Mouse (Mus musculus): ENCODE data around the gene 4921504E06Rik. TPM values are rescaled to one million over a fixed set of nuclear protein-coding genes. Genes with fewer than 3 reads are reported as not detected.

4921504E06Rik gene
- total and polyA plus RNA-seq, 3 experiments = not detected

GRCm38 (mm10) chr2:19444346-19444745 lies 109.4 kb downstream of the 4921504E06Rik start:
- ATAC-seq (ENCODE audit: extremely low read depth, insufficient number of reproducible peaks, low FRiP score, poor library complexity, severe bottlenecking) = no peak
- no peak for DNase-seq (ENCODE audit: low spot score)
- TF ChIP-seq TAL1 (conservative IDR thresholded peaks at IDR 0.05; ENCODE audit: low read depth, low read length) = no peak
- TF ChIP-seq POLR2AphosphoS5 (IDR thresholded peaks at IDR 0.05; ENCODE audit: insufficient replicate concordance, low read depth, low read length) = no peak
- no peak for TF ChIP-seq GATA2 (IDR thresholded peaks at IDR 0.05; ENCODE audit: borderline replicate concordance, low read depth, low read length)
- TF ChIP-seq CTCF (IDR thresholded peaks at IDR 0.05; ENCODE audit: low read depth, low read length) = no peak
- TF ChIP-seq GATA1 (IDR thresholded peaks at IDR 0.05; ENCODE audit: borderline replicate concordance, low read length) = no peak
- Histone ChIP-seq H3K36me3 (replicated peaks) (no peaks in the 10 kb centered on the region), H3K27me3 (ENCODE audit: insufficient read depth, low read length) (peaks cover 19% of the 10 kb centered on the region; the same call in 1 of the 2 replicates), H3K9me3 (replicated peaks) (peaks cover 5% of the 10 kb centered on the region; the same call in 1 of the 2 replicates), H3K4me3 (ENCODE audit: low read depth, low read length) (no peak overlapping the region), H3K4me1 (ENCODE audit: insufficient read depth, low read depth, low read length) (no peaks in the 10 kb centered on the region)

GRCm38 (mm10) chr2:19431614-19432323 lies 121.9 kb downstream of the 4921504E06Rik start:
- H3K36me3 ChIP-seq (replicated peaks) = no peaks in the 10 kb centered on the region
- H3K9me3 ChIP-seq (replicated peaks) = 0 out of 2 replicates have a peak, but pooled peaks cover 2% of the 10 kb centered on the region
- no peak overlapping the region for H3K4me3 ChIP-seq (ENCODE audit: low read depth, low read length)
- TF ChIP-seq CTCF (IDR thresholded peaks at IDR 0.05; ENCODE audit: low read depth, low read length) (no peak), TAL1 (conservative IDR thresholded peaks at IDR 0.05; ENCODE audit: low read depth, low read length) (no peak), GATA2 (IDR thresholded peaks at IDR 0.05; ENCODE audit: borderline replicate concordance, low read depth, low read length) (no peak), GATA1 (IDR thresholded peaks at IDR 0.05; ENCODE audit: borderline replicate concordance, low read length) (no peak), POLR2AphosphoS5 (IDR thresholded peaks at IDR 0.05; ENCODE audit: insufficient replicate concordance, low read depth, low read length) (no peak)
- DNase-seq (ENCODE audit: low spot score) = no peak
- ATAC-seq (ENCODE audit: extremely low read depth, insufficient number of reproducible peaks, low FRiP score, poor library complexity, severe bottlenecking) = no peak
- H3K4me1 ChIP-seq (ENCODE audit: insufficient read depth, low read depth, low read length) = no peaks in the 10 kb centered on the region
- H3K27me3 ChIP-seq (ENCODE audit: insufficient read depth, low read length) = no peaks in the 10 kb centered on the region

- Histone ChIP-seq H3K4me1 (ENCODE audit: insufficient read depth, low read depth, low read length) (no peaks in the 10 kb centered on the region), H3K9me3 (replicated peaks) (0 out of 2 replicates have a peak, but pooled peaks cover 2% of the 10 kb centered on the region), H3K36me3 (replicated peaks) (no peaks in the 10 kb centered on the region), H3K4me3 (ENCODE audit: low read depth, low read length) (no peak overlapping the region), H3K27me3 (ENCODE audit: insufficient read depth, low read length) (no peaks in the 10 kb centered on the region)
- DNase-seq (ENCODE audit: low spot score) (no peak), ATAC-seq (ENCODE audit: extremely low read depth, insufficient number of reproducible peaks, low FRiP score, poor library complexity, severe bottlenecking) (no peak)
- TF ChIP-seq GATA1 (IDR thresholded peaks at IDR 0.05; ENCODE audit: borderline replicate concordance, low read length) = no peak
- no peak for TF ChIP-seq GATA2 (IDR thresholded peaks at IDR 0.05; ENCODE audit: borderline replicate concordance, low read depth, low read length)
- TF ChIP-seq TAL1 (conservative IDR thresholded peaks at IDR 0.05; ENCODE audit: low read depth, low read length) = no peak
- no peak for TF ChIP-seq POLR2AphosphoS5 (IDR thresholded peaks at IDR 0.05; ENCODE audit: insufficient replicate concordance, low read depth, low read length)
These were observed 122.5 kb downstream of the 4921504E06Rik start for GRCm38 (mm10) chr2:19431186-19431585.

- H3K4me3 ChIP-seq (ENCODE audit: low read depth, low read length) = no peak overlapping the region
- H3K4me1 ChIP-seq (ENCODE audit: insufficient read depth, low read depth, low read length) = no peaks in the 10 kb centered on the region
- no peak for DNase-seq (ENCODE audit: low spot score)
- TF ChIP-seq GATA2 (IDR thresholded peaks at IDR 0.05; ENCODE audit: borderline replicate concordance, low read depth, low read length) (no peak), GATA1 (IDR thresholded peaks at IDR 0.05; ENCODE audit: borderline replicate concordance, low read length) (no peak), POLR2AphosphoS5 (IDR thresholded peaks at IDR 0.05; ENCODE audit: insufficient replicate concordance, low read depth, low read length) (no peak), TAL1 (conservative IDR thresholded peaks at IDR 0.05; ENCODE audit: low read depth, low read length) (no peak), CTCF (IDR thresholded peaks at IDR 0.05; ENCODE audit: low read depth, low read length) (no peak)
- 0 out of 2 replicates have a peak, but pooled peaks cover 2% of the 10 kb centered on the region for H3K9me3 ChIP-seq (replicated peaks)
- H3K36me3 ChIP-seq (replicated peaks) = no peaks in the 10 kb centered on the region
- H3K27me3 ChIP-seq (ENCODE audit: insufficient read depth, low read length) = no peaks in the 10 kb centered on the region
- no peak for ATAC-seq (ENCODE audit: extremely low read depth, insufficient number of reproducible peaks, low FRiP score, poor library complexity, severe bottlenecking)
These were observed 123.0 kb downstream of the 4921504E06Rik start for GRCm38 (mm10) chr2:19430746-19431145.

GRCm38 (mm10) chr2:19429691-19430690 lies 123.7 kb downstream of the 4921504E06Rik start:
- ATAC-seq (ENCODE audit: extremely low read depth, insufficient number of reproducible peaks, low FRiP score, poor library complexity, severe bottlenecking) = no peak
- H3K9me3 ChIP-seq (replicated peaks) = 0 out of 2 replicates have a peak, but pooled peaks cover 2% of the 10 kb centered on the region
- no peaks in the 10 kb centered on the region for H3K27me3 ChIP-seq (ENCODE audit: insufficient read depth, low read length)
- H3K36me3 ChIP-seq (replicated peaks) = no peaks in the 10 kb centered on the region
- H3K4me3 ChIP-seq (ENCODE audit: low read depth, low read length) = no peak overlapping the region
- no peak for TF ChIP-seq TAL1 (conservative IDR thresholded peaks at IDR 0.05; ENCODE audit: low read depth, low read length)
- no peak for TF ChIP-seq POLR2AphosphoS5 (IDR thresholded peaks at IDR 0.05; ENCODE audit: insufficient replicate concordance, low read depth, low read length)
- TF ChIP-seq GATA1 (IDR thresholded peaks at IDR 0.05; ENCODE audit: borderline replicate concordance, low read length) = no peak
- no peak for TF ChIP-seq CTCF (IDR thresholded peaks at IDR 0.05; ENCODE audit: low read depth, low read length)
- no peak for TF ChIP-seq GATA2 (IDR thresholded peaks at IDR 0.05; ENCODE audit: borderline replicate concordance, low read depth, low read length)
- H3K4me1 ChIP-seq (ENCODE audit: insufficient read depth, low read depth, low read length) = no peaks in the 10 kb centered on the region
- no peak for DNase-seq (ENCODE audit: low spot score)

Data from G1E (cell line).